Mouse (Mus musculus): ENCODE data around the gene Cdk14. TPM values are rescaled to one million over a fixed set of nuclear protein-coding genes. Genes with fewer than 3 reads are reported as not detected.
"Not testable (repeated sequence)": the region's sequence is repeated elsewhere in the genome, so short reads cannot be mapped to it uniquely, and the experiment has no call there.

The Cdk14 gene
- total RNA-seq, 2 experiments from 2014 or later: 209 to 215 TPM

- no peak for DNase-seq (ENCODE audit: low spot score in 2 of 2)
Measured at GRCm38 (mm10) chr5:4924866-4925265, 495.2 kb downstream of the Cdk14 start.

- DNase-seq (ENCODE audit: low spot score in 2 of 2): peak; percentile 68 to 71
Measured at GRCm38 (mm10) chr5:4918376-4918775, 501.7 kb downstream of the Cdk14 start.

GRCm38 (mm10) chr5:4917743-4918142 lies 502.4 kb downstream of the Cdk14 start:
- peak in 1 of 2 experiments; percentile 35 for DNase-seq (ENCODE audit: low spot score in 2 of 2)

- peak in 1 of 2 experiments; percentile 43 for DNase-seq (ENCODE audit: low spot score in 2 of 2)
Measured at GRCm38 (mm10) chr5:4917274-4917673, 502.8 kb downstream of the Cdk14 start.

- peak in 1 of 2 experiments; percentile 49 for DNase-seq (ENCODE audit: low spot score in 2 of 2)
Measured at GRCm38 (mm10) chr5:4916390-4917273, 503.5 kb downstream of the Cdk14 start.

- DNase-seq (ENCODE audit: low spot score in 2 of 2): not testable (repeated sequence)
Measured at GRCm38 (mm10) chr5:4904911-4905310, 515.2 kb downstream of the Cdk14 start.

- no peak for DNase-seq (ENCODE audit: low spot score in 2 of 2)
Measured at GRCm38 (mm10) chr5:4898241-4898640, 521.9 kb downstream of the Cdk14 start.

- DNase-seq (ENCODE audit: low spot score in 2 of 2): no peak
Measured at GRCm38 (mm10) chr5:4894988-4895387, 525.1 kb downstream of the Cdk14 start.

GRCm38 (mm10) chr5:4893852-4894207 lies 526.3 kb downstream of the Cdk14 start:
- no peak for DNase-seq (ENCODE audit: low spot score in 2 of 2)

GRCm38 (mm10) chr5:4893206-4893851 lies 526.8 kb downstream of the Cdk14 start:
- no peak for DNase-seq (ENCODE audit: low spot score in 2 of 2)

GRCm38 (mm10) chr5:4892734-4893133 lies 527.4 kb downstream of the Cdk14 start:
- no peak for DNase-seq (ENCODE audit: low spot score in 2 of 2)

- no peak for DNase-seq (ENCODE audit: low spot score in 2 of 2)
Measured at GRCm38 (mm10) chr5:4891862-4892704, 528.0 kb downstream of the Cdk14 start.

- no peak for DNase-seq (ENCODE audit: low spot score in 2 of 2)
Measured at GRCm38 (mm10) chr5:4887069-4887468, 533.0 kb downstream of the Cdk14 start.

GRCm38 (mm10) chr5:4882841-4883240 lies 537.3 kb downstream of the Cdk14 start:
- DNase-seq (ENCODE audit: low spot score in 2 of 2): no peak

GRCm38 (mm10) chr5:4880331-4880730 lies 539.8 kb downstream of the Cdk14 start:
- no peak for DNase-seq (ENCODE audit: low spot score in 2 of 2)

- DNase-seq (ENCODE audit: low spot score in 2 of 2): no peak
Measured at GRCm38 (mm10) chr5:4878934-4879333, 541.2 kb downstream of the Cdk14 start.

GRCm38 (mm10) chr5:4877638-4878037 lies 542.5 kb downstream of the Cdk14 start:
- no peak for DNase-seq (ENCODE audit: low spot score in 2 of 2)

- DNase-seq (ENCODE audit: low spot score in 2 of 2): no peak
Measured at GRCm38 (mm10) chr5:4877131-4877631, 542.9 kb downstream of the Cdk14 start.

- no peak for DNase-seq (ENCODE audit: low spot score in 2 of 2)
Measured at GRCm38 (mm10) chr5:4876653-4877091, 543.4 kb downstream of the Cdk14 start.

GRCm38 (mm10) chr5:4870041-4870726 lies 549.9 kb downstream of the Cdk14 start:
- DNase-seq (ENCODE audit: low spot score in 2 of 2): no peak

All from left cerebral cortex, adult 18-20 months (tissue).